Mouse (Mus musculus): ENCODE data around the gene Pik3r1. TPM values are rescaled to one million over a fixed set of nuclear protein-coding genes. Genes with fewer than 3 reads are reported as not detected.

The Pik3r1 gene
- total RNA-seq, 1 experiment from 2014 or later = 171 TPM

- ATAC-seq (ENCODE audit: extremely low read depth, insufficient number of reproducible peaks, low FRiP score, poor library complexity, severe bottlenecking) = no peak
Measured at GRCm38 (mm10) chr13:101635837-101636236, 132.2 kb downstream of the Pik3r1 start.

GRCm38 (mm10) chr13:101634420-101634819 is 133.6 kb downstream of the Pik3r1 start:
- ATAC-seq (ENCODE audit: extremely low read depth, insufficient number of reproducible peaks, low FRiP score, poor library complexity, severe bottlenecking) = no peak

GRCm38 (mm10) chr13:101633620-101634019 is 134.4 kb downstream of the Pik3r1 start:
- no peak for ATAC-seq (ENCODE audit: extremely low read depth, insufficient number of reproducible peaks, low FRiP score, poor library complexity, severe bottlenecking)

- no peak for ATAC-seq (ENCODE audit: extremely low read depth, insufficient number of reproducible peaks, low FRiP score, poor library complexity, severe bottlenecking)
Measured at GRCm38 (mm10) chr13:101632771-101633170, 135.2 kb downstream of the Pik3r1 start.

GRCm38 (mm10) chr13:101631561-101631960 is 136.5 kb downstream of the Pik3r1 start:
- no peak for ATAC-seq (ENCODE audit: extremely low read depth, insufficient number of reproducible peaks, low FRiP score, poor library complexity, severe bottlenecking)

All from neutrophil, adult 5-6 weeks (primary cell).